16 mouse cellular contexts compared by ENCODE assay signal in the genomic region with DNA sequence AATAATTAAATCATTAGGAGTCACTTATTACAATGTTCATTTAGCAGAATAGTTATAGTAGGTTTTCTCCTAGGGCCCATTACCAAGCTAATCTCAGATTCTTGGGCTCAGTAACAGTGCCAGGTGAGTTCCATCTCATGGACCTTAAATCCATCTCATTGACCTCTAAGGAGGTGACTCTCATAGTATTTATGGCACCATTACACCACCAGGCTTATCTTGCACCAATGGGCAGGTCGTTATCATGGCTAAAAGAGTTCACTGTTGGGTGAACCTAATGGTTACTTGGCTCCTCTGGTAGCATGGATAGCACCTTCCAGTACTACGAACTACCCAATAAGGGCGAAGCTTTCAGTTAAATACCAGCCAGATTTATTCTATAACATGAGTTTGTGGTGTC.
"Had no signal": no experiment of that assay in that cellular context is flagged by ENCODE, and none has a peak within 500 bp of the region (broad histone marks: within the 10 kb centered on the region; RNA-seq: fewer than 3 reads in every experiment).

No protein-coding gene starts in this region.

- DNase-seq: retina, postnatal 1 day; right cerebral cortex, adult 18-20 months; right cerebral cortex, postnatal 14 days; right cerebral cortex, postnatal 25 days; right cerebral cortex, postnatal 4 days; spleen, adult 18-20 months; thymus, adult 18-20 months; thymus, adult 2 months; thymus, postnatal 14 days; thymus, postnatal 25 days; thymus, postnatal 4 days had no signal

- H3K4me2 ChIP-seq: neural tube, embryonic 12.5 days; neural tube, embryonic 13.5 days; neural tube, embryonic 15.5 days; stomach, embryonic 15.5 days had no signal

- H3K9ac ChIP-seq: neural tube, embryonic 12.5 days; neural tube, embryonic 13.5 days; neural tube, embryonic 15.5 days; stomach, embryonic 15.5 days had no signal

- H3K27me3 ChIP-seq: neural tube, embryonic 12.5 days; neural tube, embryonic 13.5 days; neural tube, embryonic 15.5 days; stomach, embryonic 15.5 days had no signal

- H3K36me3 ChIP-seq: neural tube, embryonic 12.5 days; neural tube, embryonic 13.5 days; neural tube, embryonic 15.5 days; stomach, embryonic 15.5 days had no signal

- H3K27ac ChIP-seq: neural tube, embryonic 12.5 days; neural tube, embryonic 13.5 days; neural tube, embryonic 15.5 days; stomach, embryonic 15.5 days; stomach, postnatal 0 days had no signal

- H3K9me3 ChIP-seq: neural tube, embryonic 12.5 days; neural tube, embryonic 13.5 days; neural tube, embryonic 15.5 days; stomach, embryonic 15.5 days had no signal

- H3K4me3 ChIP-seq: neural tube, embryonic 12.5 days; neural tube, embryonic 13.5 days; neural tube, embryonic 15.5 days; stomach, embryonic 15.5 days had no signal

- H3K4me1 ChIP-seq: neural tube, embryonic 12.5 days; neural tube, embryonic 13.5 days; neural tube, embryonic 15.5 days; stomach, embryonic 15.5 days had no signal
